Mouse (Mus musculus): ENCODE data around the gene Zcchc24. TPM values are rescaled to one million over a fixed set of nuclear protein-coding genes. Genes with fewer than 3 reads are reported as not detected.

The Zcchc24 gene
- total RNA-seq, 2 experiments from 2014 or later: 23.2 to 37.0 TPM

- ATAC-seq (ENCODE audit: poor library complexity, severe bottlenecking): no peak
These were observed 82.5 kb downstream of the Zcchc24 start for GRCm38 (mm10) chr14:25686216-25686945.

DNA sequence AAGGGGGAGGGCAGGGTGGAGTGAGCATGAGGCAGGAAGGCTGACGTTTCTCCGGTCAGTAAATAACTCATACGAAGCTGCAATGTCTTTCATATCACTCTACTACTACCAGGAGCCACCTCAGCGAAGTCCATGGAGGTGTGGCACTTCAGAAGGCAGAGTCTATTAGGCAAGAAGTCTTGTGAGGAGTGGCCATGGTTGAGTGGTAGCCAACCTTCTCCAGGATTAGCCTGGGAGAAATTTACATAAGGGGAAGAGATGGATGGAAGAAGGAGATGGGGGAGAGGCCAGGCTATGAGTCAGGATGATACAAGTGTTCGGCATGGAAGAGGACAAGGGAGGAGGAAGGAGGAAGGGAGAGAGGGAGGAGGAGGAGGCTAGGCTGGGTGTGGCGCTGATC, 86.8 kb downstream of the Zcchc24 start:
- ATAC-seq (ENCODE audit: poor library complexity, severe bottlenecking): no peak

DNA sequence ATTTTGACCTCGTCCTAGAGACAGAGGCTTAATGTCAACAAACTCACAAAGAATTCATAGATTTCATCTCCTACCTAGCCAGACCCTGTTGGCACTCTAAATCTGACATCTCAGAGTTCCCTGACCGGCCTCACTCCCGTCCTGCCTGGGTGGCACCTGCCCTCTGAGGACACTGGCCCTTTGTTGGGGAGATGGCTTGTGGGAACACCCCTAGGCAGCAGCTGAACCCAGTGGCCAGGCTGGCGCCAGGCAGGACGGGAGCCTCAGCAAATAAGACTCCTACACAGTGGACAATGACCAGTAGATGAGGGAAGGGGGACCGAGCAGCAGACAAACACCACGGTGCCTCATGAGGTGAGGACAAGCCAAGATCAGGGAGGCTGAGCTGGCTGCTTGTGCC, 89.2 kb downstream of the Zcchc24 start:
- no peak for ATAC-seq (ENCODE audit: poor library complexity, severe bottlenecking)

GRCm38 (mm10) chr14:25667587-25667986, 101.3 kb downstream of the Zcchc24 start:
- ATAC-seq (ENCODE audit: poor library complexity, severe bottlenecking): no peak

DNA sequence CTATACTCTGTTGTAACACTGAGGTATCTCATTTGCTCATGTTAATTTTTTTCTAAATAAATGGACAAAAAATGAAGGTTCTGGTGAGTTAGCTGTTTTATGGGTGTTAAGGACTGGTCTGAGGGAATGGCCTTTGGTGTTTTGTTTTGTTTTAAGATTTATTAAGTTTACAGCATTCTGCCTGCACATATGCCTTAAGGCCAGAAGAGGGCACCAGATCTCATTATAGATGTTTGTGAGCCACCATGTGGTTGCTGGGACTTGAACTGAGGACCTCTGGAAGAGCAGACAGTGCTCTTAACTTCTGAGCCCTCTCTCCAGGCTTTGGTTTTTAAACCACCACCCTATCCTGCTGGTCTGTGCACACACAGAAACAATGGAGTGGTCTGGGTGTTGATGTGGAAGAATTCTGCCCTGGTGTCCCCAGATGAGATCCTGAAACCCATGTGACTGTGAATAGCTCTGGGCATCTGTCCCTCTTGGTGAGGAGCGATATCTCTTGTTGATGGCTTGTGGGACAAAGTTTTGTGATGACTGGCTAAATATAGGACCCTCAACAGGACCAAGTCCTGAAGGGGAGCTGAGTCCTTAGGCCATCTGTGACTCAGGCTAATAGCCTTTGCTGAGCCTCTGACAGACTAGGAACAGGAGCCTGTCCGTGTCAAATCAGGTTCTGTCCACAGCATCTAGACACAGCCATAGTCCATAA, 102.0 kb downstream of the Zcchc24 start:
- ATAC-seq (ENCODE audit: poor library complexity, severe bottlenecking): no peak

- no peak for ATAC-seq (ENCODE audit: poor library complexity, severe bottlenecking)
These were observed 103.4 kb downstream of the Zcchc24 start for GRCm38 (mm10) chr14:25665314-25665970.

GRCm38 (mm10) chr14:25664310-25664695, 104.5 kb downstream of the Zcchc24 start:
- no peak for ATAC-seq (ENCODE audit: poor library complexity, severe bottlenecking)

DNA sequence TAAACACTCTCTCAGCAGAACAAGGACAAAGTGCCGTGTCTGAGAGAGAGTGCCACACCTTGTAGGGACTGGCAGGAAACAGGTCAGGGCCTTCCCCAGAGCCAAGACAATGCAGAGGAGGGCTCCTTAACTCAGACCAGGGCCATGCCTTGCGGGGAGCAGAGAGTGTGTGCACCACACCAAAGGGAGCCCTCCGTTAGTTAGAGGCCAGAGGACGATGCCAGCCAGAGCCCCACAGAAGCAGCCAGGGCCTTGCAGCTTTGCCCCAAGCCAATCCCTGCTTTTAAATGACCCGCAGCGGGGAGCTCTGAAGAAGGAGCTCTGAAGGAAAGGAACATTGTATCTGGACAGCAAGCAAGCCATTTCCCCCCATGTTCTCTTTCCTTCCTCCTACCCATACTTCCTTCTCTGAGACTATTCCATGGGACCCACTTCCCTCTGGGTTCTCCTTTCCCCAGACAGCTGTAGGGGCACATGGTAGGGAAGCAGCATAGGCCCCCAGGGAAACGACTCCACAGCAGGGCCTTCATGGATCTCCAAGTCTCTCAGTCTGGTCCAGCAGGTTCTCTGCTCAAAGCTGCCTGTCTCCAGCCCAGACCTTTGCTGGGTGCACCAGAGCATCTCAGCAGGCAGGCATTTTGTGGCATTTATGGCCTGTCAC, 105.1 kb downstream of the Zcchc24 start:
- ATAC-seq (ENCODE audit: poor library complexity, severe bottlenecking): no peak

Other genes starting within 250 kb of the Zcchc24 start
- gene Ppif, start 74.9 kb downstream of the Zcchc24 start, total RNA-seq (2015): 27.5 and 30.6 TPM in 2 replicates
- 6.1 and 9.3 TPM in 2 replicates for gene Ppif, start 74.9 kb downstream of the Zcchc24 start, total RNA-seq (2017)
- gene Anxa11, start 73.1 kb upstream of the Zcchc24 start, total RNA-seq (2015): 91.2 and 103 TPM in 2 replicates
- gene Anxa11, start 73.1 kb upstream of the Zcchc24 start, total RNA-seq (2017): 21.2 and 38.7 TPM in 2 replicates
- not detected in 2 replicates for gene Plac9a, start 134.1 kb upstream of the Zcchc24 start, total RNA-seq (2015)
- not detected in 2 replicates for gene Plac9a, start 134.1 kb upstream of the Zcchc24 start, total RNA-seq (2017)
- 9.6 and 15.4 TPM in 2 replicates for gene Tmem254a, start 158.6 kb upstream of the Zcchc24 start, total RNA-seq (2015)
- 1.1 and 5.6 TPM in 2 replicates for gene Tmem254a, start 158.6 kb upstream of the Zcchc24 start, total RNA-seq (2017)
- not detected in 2 replicates for gene Cphx1, start 169.3 kb upstream of the Zcchc24 start, total RNA-seq (2015)
- gene Cphx1, start 169.3 kb upstream of the Zcchc24 start, total RNA-seq (2017): not detected in 2 replicates
- gene Duxbl1, start 209.5 kb upstream of the Zcchc24 start, total RNA-seq (2015): not detected in 2 replicates
- gene Duxbl1, start 209.5 kb upstream of the Zcchc24 start, total RNA-seq (2017): 0.04 TPM in 1 of 2 replicates, not detected in the other

Measured in megakaryocyte, adult 5-6 weeks (primary cell).